Mouse (Mus musculus) adrenal gland, postnatal 0 days (tissue): ENCODE measurements around the gene Atp8b4. TPM values are rescaled to one million over a fixed set of nuclear protein-coding genes. Genes with fewer than 3 reads are reported as not detected.

Experiments used
- polyA plus RNA-seq: library from polyadenylated mRNA; unstranded; fragments of >200 nt; fragmentation: Nextera tagmentation; extraction: Ambion mirVana; gene quantifications from 2 replicates; pipeline ENCODE4 v1.2.1, GENCODE M21; 2015

Atp8b4 gene
- 0.57 and 0.62 TPM in 2 replicates for polyA plus RNA-seq

GRCm38 (mm10) chr2:126500521-126500920, at the start of gene Atp8b4:
TSS of gene Atp8b4 (minus strand) at chr2:126500674.

Other genes starting within 250 kb of the Atp8b4 start
- gene Slc27a2, start 51.7 kb upstream of the Atp8b4 start, polyA plus RNA-seq: 20.7 and 27.3 TPM in 2 replicates
- gene Hdc, start 118.6 kb upstream of the Atp8b4 start, polyA plus RNA-seq: 13.5 and 35.0 TPM in 2 replicates
- 17.3 and 21.0 TPM in 2 replicates for gene Gabpb1, start 175.7 kb upstream of the Atp8b4 start, polyA plus RNA-seq
- 24.5 and 37.2 TPM in 2 replicates for gene Usp8, start 206.7 kb upstream of the Atp8b4 start, polyA plus RNA-seq